Mouse (Mus musculus): ENCODE results near the gene Pigs. TPM values are rescaled to one million over a fixed set of nuclear protein-coding genes. Genes with fewer than 3 reads are reported as not detected.

The Pigs gene
- total RNA-seq, 2 experiments from 2014 or later = 75.0 to 75.9 TPM

DNA sequence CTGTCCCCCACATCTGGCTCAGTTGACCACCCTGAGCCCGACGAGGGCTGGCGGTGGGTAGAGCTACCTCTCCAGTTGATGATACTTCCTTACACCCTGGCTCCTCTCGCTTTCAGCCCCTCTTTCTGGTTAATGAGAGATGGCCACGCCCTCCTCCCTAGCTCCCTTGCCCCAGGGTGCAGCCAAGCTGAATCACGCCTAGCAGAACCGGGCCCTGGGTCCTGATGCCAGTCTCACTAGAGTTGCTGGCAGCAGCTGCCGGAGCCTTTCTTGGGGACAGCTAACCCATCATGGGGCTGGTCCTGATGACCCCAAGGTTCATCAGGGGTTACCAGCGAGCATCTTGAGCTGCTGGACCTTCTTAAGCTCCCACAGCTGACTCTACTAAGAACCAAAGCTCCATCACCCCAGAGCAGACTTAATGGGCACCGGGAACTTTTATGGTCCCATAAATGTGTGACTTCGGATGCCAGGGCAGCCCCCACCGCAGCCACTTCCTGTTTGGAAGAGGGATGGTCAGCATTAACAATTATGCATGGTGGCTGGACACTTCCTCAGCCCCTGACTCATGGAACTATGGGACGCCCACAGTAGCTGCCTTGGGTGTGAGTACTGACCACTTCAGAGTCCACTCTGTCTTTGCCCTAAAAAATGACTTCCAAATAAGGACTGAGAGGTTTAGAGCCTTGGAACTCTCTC is 35.2 kb downstream of the Pigs start:
- DNase-seq (ENCODE audit: low spot score in 2 of 2) = no peak

DNA sequence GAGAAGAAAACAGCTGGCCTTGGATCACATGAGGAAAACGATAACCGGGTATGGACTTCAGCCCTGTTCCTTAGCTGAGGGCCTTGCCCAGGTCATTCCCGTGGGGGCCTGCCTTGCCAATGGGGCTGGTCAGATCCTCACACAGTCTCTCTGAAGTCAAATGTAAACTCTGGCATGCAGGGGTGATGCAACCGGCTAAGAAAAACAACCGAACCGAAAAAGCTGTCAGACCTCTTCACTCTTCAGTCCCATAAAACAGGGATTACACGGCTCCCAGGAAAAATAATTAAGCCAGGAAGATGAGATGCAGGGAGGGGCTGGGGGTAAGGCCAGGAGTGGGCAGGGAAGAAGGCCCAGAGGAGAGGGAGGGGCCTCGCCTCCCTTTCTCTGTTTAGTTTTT is 35.9 kb downstream of the Pigs start:
- no peak for DNase-seq (ENCODE audit: low spot score in 2 of 2)

DNA sequence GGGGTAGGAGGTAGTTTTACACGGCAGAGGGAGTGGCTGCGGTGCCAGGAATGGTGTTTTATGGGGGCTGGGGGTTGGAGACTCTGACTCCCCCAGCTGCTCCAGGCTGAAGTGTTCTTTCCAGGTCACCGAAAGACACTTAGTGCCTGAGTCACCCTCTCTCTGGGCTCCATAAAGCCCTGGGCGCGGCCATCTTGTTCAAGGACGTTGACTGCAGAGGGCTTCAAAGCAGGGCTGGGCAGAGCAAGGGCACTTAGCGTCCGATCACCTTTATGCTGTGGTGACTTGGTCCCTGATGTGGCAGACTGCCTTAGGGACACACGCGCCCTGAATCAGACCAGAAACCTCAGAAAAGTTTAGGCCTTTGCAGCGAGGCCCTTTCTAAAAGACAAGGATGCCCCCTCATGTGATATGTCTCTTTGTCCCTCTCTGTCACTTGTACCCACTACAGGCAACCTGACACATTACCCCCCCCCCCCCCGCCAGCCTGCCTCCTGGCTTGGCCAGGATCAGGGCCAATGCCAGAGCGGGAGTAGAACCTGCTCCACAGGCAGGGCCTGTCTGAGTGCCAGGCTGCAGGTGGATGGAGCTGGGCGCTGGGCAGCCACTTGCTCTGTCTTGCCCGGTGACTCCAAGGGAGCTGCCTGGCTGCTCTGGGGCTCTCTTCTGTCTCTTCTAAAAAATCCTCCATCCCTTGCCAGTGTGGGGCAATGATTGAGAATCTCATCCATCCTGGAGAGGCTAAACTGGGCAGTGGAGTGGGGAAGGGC is 39.4 kb downstream of the Pigs start:
- DNase-seq (ENCODE audit: low spot score in 2 of 2) = no peak

DNA sequence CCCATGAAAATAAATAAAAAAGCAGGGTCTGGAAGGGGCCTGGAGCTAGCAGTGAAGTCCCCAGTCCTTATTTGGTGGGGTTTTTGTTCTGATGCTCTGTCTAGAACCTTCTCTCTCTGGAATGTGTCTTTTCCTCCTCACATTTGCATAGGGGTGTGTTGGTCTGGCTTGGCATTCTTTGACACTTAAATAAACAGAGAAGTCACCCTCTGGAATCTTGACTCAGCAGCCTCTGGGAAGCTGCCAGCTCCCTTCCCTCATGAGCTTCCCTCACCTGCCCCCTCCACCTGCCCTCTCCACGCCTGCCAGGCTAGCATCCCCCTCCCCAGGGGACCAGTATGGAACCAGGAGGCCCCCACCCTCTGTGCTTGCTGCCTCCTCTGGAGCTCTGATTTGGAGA is 42.2 kb downstream of the Pigs start:
- no peak for DNase-seq (ENCODE audit: low spot score in 2 of 2)

DNA sequence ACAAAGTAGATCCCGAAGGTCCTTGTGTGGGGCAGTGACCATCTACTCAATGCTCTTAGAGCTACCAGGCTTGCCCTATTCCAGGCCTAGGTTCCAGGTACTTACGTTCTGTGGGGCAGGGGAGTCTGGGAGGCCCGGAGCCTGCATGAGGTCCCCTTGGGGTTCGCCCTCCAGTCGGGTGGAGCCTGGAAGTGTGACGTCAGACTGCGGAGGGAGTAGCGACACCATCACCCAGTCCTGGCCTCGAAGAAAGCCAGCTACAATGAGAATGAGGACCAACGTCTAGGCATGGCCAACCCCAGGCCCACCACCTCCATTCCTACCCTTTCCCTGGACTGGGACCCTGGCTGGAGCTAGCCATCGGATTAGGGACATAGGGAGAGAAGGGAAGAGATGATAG is 43.5 kb downstream of the Pigs start:
- no peak for DNase-seq (ENCODE audit: low spot score in 2 of 2)

DNA sequence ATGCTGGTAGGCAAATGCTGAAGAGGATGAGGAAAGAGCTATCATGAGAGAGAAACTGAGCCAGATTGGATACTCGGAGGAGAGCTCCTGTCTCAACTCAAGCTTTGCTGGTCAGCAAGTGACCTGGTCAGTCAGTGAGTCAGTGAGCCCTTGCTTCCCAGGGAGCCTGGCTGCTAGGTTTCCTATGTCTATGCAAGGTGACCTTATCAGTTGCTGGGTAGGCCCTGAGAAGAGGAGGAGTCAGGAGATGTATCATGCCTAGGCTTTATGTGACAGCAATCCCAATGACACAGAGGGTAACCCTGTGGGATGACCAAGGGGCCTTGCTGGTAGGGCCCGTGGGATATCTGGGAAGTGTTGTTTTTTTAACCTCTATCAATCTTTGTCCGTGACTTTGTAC is 44.0 kb downstream of the Pigs start:
- DNase-seq (ENCODE audit: low spot score in 2 of 2) = no peak

DNA sequence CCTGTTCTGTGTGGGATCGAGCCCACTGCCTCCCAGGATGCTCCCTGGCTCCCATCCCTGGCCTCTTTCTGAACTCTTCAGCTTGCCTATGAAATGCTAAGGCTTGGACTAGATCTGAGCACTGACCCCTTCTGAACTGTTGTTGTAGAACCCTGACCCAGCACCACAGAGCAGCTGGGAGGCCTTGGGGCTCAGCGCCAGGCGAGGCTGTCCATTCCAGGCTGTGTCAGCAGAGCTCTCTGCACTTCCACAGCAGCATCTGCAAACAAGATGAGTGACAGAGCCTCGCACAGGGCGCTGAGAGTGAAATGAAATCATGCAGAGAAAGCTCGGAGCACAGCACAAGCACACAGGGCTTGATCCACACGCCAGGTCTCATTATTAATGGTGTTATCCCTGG is 44.4 kb downstream of the Pigs start:
- no peak for DNase-seq (ENCODE audit: low spot score in 2 of 2)

DNA sequence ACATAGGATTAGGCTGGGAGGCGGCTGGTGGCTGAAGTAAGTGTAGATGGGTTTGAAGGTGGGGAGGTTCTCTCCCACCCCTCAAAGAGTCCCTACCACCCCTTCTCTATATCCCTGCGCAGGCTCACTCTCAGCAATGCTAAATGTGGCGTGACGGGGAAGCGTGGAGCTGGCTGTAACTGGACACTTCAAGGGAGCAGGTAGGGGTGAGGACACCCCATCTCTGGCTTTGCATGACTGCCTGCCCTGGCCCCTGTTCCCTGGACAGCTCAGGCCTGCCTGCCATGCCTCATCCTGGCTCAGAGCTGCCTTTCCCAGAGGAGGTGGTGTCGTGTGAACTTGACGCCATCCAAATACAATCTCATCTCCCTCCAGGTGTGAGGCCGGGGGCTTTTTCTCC is 45.9 kb downstream of the Pigs start:
- DNase-seq (ENCODE audit: low spot score in 2 of 2) = no peak

DNA sequence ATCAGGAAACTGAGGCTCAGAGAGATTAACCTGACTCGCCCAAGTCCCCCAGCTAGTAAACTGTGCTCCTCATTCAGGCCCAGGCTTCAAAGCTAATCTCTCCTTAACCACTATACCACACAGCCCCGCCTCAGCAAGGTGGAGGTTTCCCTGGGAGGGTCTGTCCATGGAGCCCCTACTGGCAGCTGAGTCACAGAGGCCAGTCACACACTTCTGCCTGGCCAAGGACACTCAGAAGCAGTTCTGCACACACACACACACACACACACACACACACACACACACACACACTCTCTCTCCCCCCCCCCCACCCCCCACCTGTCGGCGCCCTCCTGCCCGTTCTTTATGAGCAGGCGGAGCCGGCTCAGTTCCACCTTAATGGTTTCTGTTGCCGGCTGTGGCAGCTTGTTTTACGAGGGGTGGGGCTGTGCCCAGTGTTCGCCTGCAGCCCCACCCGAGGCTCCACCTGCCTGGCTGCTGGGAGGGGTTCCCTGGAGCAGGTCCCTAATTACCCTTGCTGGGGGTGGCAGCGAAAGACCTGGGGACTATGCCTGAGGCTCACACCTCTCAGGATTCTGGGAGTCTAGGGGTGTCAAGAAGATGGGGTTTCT is 49.4 kb downstream of the Pigs start:
- DNase-seq (ENCODE audit: low spot score in 2 of 2) = no peak

DNA sequence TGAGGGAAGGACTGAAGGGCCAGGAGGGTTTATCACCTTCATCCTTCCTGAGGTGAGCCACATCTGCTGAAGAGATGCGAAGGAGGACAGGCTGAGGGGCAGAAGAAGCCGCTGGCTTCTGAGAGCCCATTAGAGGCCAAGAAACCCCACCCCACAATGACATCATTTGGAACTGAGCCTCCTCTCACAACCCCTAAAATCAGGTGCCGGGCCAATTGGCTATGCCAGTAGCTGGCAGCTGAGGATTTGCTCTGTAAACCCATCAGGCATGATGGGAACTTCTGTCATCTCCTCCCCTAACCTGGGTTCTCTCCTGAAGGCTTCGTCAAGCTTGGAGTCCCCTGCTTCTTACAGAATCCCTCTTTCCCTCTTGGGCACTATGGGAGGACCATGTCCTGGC is 52.1 kb downstream of the Pigs start:
- no peak for DNase-seq (ENCODE audit: low spot score in 2 of 2)

DNA sequence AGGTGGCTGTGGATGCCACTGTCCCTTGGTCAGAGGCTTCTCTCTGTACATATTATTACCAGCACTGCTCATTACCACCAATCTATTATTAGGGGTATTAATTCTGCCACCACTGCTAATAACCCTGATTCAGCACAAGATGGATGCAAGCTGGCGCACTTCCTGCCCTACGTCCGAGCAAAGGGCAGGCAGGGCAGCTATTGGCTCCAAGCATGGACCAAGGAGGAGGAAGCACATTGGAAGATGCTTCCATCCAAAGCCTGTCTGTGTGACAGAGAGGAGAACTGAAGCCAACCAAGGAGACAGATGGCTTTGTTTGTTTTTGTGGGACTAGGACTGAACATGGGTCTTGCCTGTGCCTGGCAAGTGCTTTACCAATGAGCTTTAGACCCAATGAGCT is 52.8 kb downstream of the Pigs start:
- no peak for DNase-seq (ENCODE audit: low spot score in 2 of 2)

DNA sequence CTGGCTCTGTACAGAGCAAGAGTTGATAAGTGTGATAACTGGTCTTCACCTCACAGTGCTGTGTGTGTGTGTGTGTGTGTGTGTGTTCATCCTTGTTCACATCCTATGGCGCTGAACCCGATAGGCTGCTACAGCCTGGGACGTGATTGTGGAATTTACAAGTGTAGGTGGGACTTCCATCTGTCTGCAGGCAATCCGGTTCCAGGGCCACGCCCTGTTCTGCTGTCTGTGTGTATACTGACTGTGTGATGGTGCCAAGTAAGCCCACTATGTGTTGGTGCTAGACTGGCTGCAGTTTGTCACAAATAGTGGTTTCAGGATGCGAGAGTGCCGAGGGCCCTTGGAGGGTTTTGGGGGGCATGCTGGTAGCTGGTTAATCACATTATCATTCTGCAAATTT is 54.1 kb downstream of the Pigs start:
- no peak for DNase-seq (ENCODE audit: low spot score in 2 of 2)

DNA sequence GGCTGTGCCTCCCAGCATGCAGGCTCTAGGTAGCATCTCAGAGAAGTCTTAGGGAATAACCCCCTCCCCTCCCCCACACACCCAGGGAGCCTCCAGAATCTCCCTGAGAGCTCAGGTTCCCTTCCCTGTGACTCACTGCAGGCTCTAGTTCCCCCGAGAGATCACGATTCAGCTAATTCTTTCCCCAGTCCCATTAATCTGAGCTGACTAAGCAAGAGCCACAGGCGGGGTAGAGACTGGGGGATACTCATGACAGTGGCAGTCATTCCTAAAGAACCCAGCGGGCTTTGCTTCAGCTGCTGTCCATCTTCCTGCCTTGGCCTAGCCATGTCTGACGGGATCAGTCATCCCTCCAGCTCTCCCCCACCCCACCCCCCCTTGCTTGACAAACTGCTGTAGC is 54.5 kb downstream of the Pigs start:
- no peak for DNase-seq (ENCODE audit: low spot score in 2 of 2)

DNA sequence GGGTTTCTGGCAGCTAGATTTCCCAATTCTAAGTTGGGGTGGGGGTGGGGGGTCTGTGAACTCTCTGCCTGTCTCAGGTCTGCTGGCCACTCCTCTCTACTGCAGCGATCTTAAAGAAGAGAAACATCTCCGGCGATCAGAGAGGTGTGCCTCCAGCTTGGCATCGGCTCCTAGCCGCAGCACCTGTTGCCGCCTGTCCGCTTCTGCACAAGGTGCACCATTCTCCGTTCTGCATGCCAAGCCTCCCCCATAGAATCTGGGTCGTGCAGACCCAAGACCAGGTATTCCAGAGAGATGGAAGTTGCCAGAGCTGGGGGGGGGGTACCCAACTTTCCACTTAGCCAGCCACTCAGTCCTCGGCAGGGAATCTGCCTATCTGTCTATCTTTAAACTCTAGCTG is 57.6 kb downstream of the Pigs start:
- no peak for DNase-seq (ENCODE audit: low spot score in 2 of 2)

DNA sequence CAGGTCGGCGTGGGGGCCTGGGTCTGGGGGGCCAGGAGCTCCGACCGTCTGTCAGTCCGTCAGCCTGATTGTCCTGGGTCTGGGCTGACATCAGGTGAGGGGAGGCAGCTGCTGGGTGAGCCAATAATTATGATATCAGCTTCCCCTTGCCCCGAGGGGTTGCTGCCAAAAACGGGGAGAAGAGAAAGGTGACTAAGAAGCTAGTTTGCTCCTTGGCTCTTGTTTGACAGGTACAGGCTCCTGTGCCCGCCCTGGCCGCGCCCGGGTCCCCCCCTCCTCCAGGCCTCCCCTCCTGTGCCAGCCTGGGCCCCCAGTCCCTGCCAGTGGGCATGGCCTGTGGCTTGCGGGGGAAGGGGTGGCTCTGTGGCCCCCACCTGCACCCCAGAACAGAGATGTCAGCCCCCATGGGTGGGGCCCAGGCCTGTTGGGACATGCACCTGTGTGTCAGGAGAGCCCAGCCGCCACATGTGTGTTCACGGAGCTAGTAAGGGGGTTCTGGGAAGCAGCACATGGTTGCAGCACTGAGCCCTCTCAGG is 58.4 kb downstream of the Pigs start, which contains the start of gene Foxn1:
Gene Foxn1, minus strand, starts transcription at position 51 of the 536 bp plus-strand sequence.
- no peak for DNase-seq (ENCODE audit: low spot score in 2 of 2)

Other genes starting within 250 kb of the Pigs start
- gene Eral1, start 248.0 kb upstream of the Pigs start, total RNA-seq (2021) = 10 to 100 TPM; 19.0 to 20.1 TPM
- 10 to 100 TPM; 24.3 to 27.0 TPM for gene Fam222b, start 233.8 kb upstream of the Pigs start, total RNA-seq (2021)
- gene Traf4, start 162.8 kb upstream of the Pigs start, total RNA-seq (2021) = 10 to 100 TPM; 47.8 to 48.9 TPM
- gene Nek8, start 151.7 kb upstream of the Pigs start, total RNA-seq (2021) = 1 to 10 TPM; 6.2 to 6.4 TPM
- gene Tlcd1, start 151.7 kb upstream of the Pigs start, total RNA-seq (2021) = 10 to 100 TPM; 37.0 to 38.8 TPM
- 100 to 1,000 TPM; 878 to 942 TPM for gene Rpl23a, start 144.8 kb upstream of the Pigs start, total RNA-seq (2021)
- gene Rab34, start 140.0 kb upstream of the Pigs start, total RNA-seq (2021) = 10 to 100 TPM; 40.9 to 42.2 TPM
- 1 to 10 TPM; 4.5 to 5.8 TPM for gene Proca1, start 135.0 kb upstream of the Pigs start, total RNA-seq (2021)
- gene Sdf2, start 82.7 kb upstream of the Pigs start, total RNA-seq (2021) = 10 to 100 TPM; 57.0 to 67.2 TPM
- gene Supt6, start 82.4 kb upstream of the Pigs start, total RNA-seq (2021) = 10 to 100 TPM; 91.6 to 94.6 TPM
- 100 to 1,000 TPM; 174 to 188 TPM for gene 2610507B11Rik, start 66.7 kb upstream of the Pigs start, total RNA-seq (2021)
- gene BC030499, start 37.6 kb upstream of the Pigs start, total RNA-seq (2021) = 1 to 10 TPM in 1 of 2 experiments, under 1 TPM in 1; 0.47 to 1.8 TPM
- gene Spag5, start 26.9 kb upstream of the Pigs start, total RNA-seq (2021) = 1 to 10 TPM; 6.5 to 7.1 TPM
- 100 to 1,000 TPM; 396 to 461 TPM for gene Aldoc, start 5.4 kb upstream of the Pigs start, total RNA-seq (2021)
- gene Unc119, start 15.1 kb downstream of the Pigs start, total RNA-seq (2021) = 10 to 100 TPM; 37.6 to 39.0 TPM
- gene Foxn1, start 58.1 kb downstream of the Pigs start, total RNA-seq (2021) = not detected
- gene Slc13a2, start 93.8 kb downstream of the Pigs start, total RNA-seq (2021) = not detected
- 10 to 100 TPM; 10.7 to 13.0 TPM for gene Slc46a1, start 137.3 kb downstream of the Pigs start, total RNA-seq (2021)
- 10 to 100 TPM; 55.9 to 59.0 TPM for gene Sarm1, start 169.3 kb downstream of the Pigs start, total RNA-seq (2021)
- 10 to 100 TPM; 65.7 to 66.3 TPM for gene Vtn, start 170.7 kb downstream of the Pigs start, total RNA-seq (2021)
- gene Sebox, start 175.0 kb downstream of the Pigs start, total RNA-seq (2021) = 1 to 10 TPM; 2.4 to 3.1 TPM
- gene Tmem199, start 183.8 kb downstream of the Pigs start, total RNA-seq (2021) = 10 to 100 TPM; 34.2 to 40.6 TPM
- 100 to 1,000 TPM; 116 to 126 TPM for gene Poldip2, start 183.8 kb downstream of the Pigs start, total RNA-seq (2021)
- gene Tnfaip1, start 207.9 kb downstream of the Pigs start, total RNA-seq (2021) = 10 to 100 TPM; 46.3 to 47.5 TPM
- gene Ift20, start 207.9 kb downstream of the Pigs start, total RNA-seq (2021) = 10 to 100 TPM; 74.0 to 76.6 TPM
- gene Tmem97, start 222.4 kb downstream of the Pigs start, total RNA-seq (2021) = 10 to 100 TPM; 21.7 to 22.8 TPM

Data from layer of hippocampus, postnatal 10 days (tissue).